Mouse (Mus musculus) neural tube, embryonic 11.5 days (tissue): ENCODE measurements around the gene Spryd3. TPM values are rescaled to one million over a fixed set of nuclear protein-coding genes. Genes with fewer than 3 reads are reported as not detected.

Experiments used
- ATAC-seq: fragments of 200-750 bp; cut with Nextera tagmentation; 2 replicates; pipeline ENCODE4 v1.8.0; 2017; ENCODE audit warnings: moderate number of reproducible peaks, mild to moderate bottlenecking, moderate TSS enrichment, moderate library complexity; ENCODE audit not compliant: insufficient read depth, low FRiP score, low TSS enrichment
- DNase-seq: peaks from one replicate; pipeline ENCODE4 v3.0.0-alpha.2; 2015; ENCODE audit warnings: low spot score
- H3K27ac ChIP-seq: fragments of 300-500 bp; sonication (generic); 2 replicates; pipeline ENCODE4 v1.5.1; 2014; ENCODE audit warnings: low read depth, mild to moderate bottlenecking, low read length
- H3K27me3 ChIP-seq: fragments of 300-500 bp; sonication (generic); 2 replicates; pipeline ENCODE4 v1.6.1; 2014; ENCODE audit warnings: mild to moderate bottlenecking, low read length, mixed read lengths; ENCODE audit not compliant: control insufficient read depth, insufficient read depth
- H3K36me3 ChIP-seq: fragments of 300-500 bp; sonication (generic); 2 replicates; pipeline ENCODE4 v1.6.1; 2014; ENCODE audit warnings: mild to moderate bottlenecking, low read length, moderate library complexity, mixed read lengths; ENCODE audit not compliant: control insufficient read depth, insufficient read depth
- H3K4me1 ChIP-seq: fragments of 300-500 bp; sonication (generic); 2 replicates; pipeline ENCODE4 v1.6.1; 2014; ENCODE audit warnings: low read length, mixed read lengths; ENCODE audit not compliant: control insufficient read depth, insufficient read depth
- H3K4me2 ChIP-seq: fragments of 300-500 bp; sonication (generic); 2 replicates; pipeline ENCODE4 v1.6.1; 2014; ENCODE audit warnings: low read depth, mild to moderate bottlenecking, moderate library complexity
- H3K4me3 ChIP-seq: fragments of 300-500 bp; sonication (generic); 2 replicates; pipeline ENCODE4 v1.5.1; 2014; ENCODE audit warnings: low read depth, low read length
- H3K9ac ChIP-seq: fragments of 300-500 bp; sonication (generic); 2 replicates; pipeline ENCODE4 v1.6.1; 2014; ENCODE audit warnings: mild to moderate bottlenecking, low read length
- H3K9me3 ChIP-seq: fragments of 300-500 bp; sonication (generic); 2 replicates; pipeline ENCODE4 v1.6.1; 2016; ENCODE audit warnings: low read length; ENCODE audit not compliant: control insufficient read depth
- WGBS: fragments of 180-500 bp; shearing (Covaris S2); extraction: QIAGEN DNeasy Blood & Tissue Kit; methylation state at CpG from one replicate; pipeline ENCODE4 v1.1.7; 2014; 5-methylcytosine and 5-hydroxymethylcytosine counted together
- polyA plus RNA-seq: library from polyadenylated mRNA; unstranded; fragments of >200 nt; fragmentation: Nextera tagmentation; extraction: Ambion mirVana; gene quantifications from 2 replicates; pipeline ENCODE4 v1.2.1, GENCODE M21; 2014

Spryd3 gene
- polyA plus RNA-seq, 1 experiment from 2014 or later, result 17.0 TPM

DNA sequence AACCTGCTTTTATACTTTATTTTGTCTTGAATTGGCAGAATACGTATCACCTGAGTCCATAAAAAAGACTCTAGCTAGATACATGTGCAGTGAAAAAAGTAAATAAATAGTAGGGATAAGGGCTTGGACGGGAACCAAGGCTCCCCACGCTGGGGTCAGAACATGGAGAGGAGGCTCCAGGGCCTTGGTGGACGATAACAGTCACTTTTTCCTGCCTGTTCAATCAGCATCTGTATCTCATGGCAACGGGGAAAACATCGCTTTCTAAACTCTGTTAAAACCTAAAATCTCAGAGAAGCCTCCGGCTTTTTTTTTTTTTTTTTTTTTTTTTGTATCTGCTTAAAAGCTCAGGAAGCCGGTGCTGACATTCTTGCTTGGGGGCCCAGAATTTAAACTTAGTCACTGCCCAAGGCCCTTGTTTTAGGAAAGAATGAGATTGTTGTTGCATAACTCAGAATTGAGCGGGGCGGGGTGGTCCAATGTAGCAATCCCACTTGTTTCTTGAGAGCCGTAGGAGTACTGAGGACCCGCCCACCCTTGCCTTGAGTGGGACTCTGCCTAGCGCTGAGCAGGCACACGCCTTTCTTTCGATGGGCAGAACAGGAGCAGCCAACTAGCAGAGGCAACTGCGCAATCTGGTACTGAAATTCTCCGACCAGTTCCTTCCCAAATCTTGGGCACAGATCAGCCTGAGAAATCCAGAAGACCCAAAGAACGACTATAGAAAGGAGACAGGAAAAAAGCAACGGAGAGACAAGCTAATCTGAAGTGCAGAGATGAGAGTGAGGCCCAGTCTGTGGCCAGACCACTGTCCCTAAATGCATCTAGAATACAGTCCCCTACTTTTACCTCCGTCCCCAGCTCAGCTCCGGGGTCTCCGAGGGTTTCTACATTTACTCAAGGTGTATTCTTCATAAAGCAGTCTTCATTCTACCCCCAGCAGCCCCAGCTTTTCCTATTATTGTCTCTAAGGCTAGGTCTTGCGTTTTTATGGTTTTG lies 7.2 kb upstream of the Spryd3 start:
- Histone ChIP-seq H3K4me3 (no peak overlapping the region), H3K4me2 (no peak overlapping the region), H3K9ac (no peak overlapping the region), H3K36me3 (no peaks in the 10 kb centered on the region), H3K27ac (no peak overlapping the region), H3K4me1 (peaks cover 5% of the 10 kb centered on the region; the same call in 1 of the 2 replicates), H3K27me3 (peaks cover 30% of the 10 kb centered on the region), H3K9me3 (no peaks in the 10 kb centered on the region)
- 58% methylated on average over 23 of the region's 23 CpGs for WGBS
- ATAC-seq (no peak), DNase-seq (no peak)

DNA sequence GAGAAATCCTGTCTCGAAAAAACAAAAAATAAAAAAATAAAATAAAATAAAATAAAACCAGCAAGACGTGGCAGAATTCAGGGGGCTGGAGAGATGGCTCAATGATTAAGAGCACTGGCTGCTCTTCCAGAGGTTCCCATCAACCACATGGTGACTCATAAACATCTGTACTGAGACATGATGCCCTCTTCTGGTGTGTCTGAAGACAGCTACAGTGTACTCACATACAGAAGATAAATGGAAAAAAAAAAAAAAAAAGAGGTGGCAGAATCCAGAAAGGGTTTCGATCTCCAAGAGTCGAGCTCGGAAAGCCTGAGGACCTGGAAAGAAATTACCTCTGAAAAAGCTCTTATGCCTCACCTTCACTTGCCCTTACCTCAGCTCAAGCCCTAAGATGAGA lies 5.1 kb upstream of the Spryd3 start:
- Histone ChIP-seq H3K27ac (no peak overlapping the region), H3K36me3 (no peaks in the 10 kb centered on the region), H3K9me3 (no peaks in the 10 kb centered on the region), H3K9ac (no peak overlapping the region), H3K4me3 (no peak overlapping the region), H3K27me3 (peaks cover 29% of the 10 kb centered on the region), H3K4me2 (no peak overlapping the region), H3K4me1 (peaks cover 9% of the 10 kb centered on the region)
- WGBS, result 92% methylated on average over 5 of the region's 5 CpGs
- ATAC-seq (no peak), DNase-seq (no peak)

- peak overlapping the region; percentile 74 for H3K4me3 ChIP-seq
- no peaks in the 10 kb centered on the region for H3K9me3 ChIP-seq
- peak overlapping the region; percentile 82 for H3K4me2 ChIP-seq
- DNase-seq (no peak), ATAC-seq (peak; percentile 74)
- no peaks in the 10 kb centered on the region for H3K27me3 ChIP-seq
- H3K4me1 ChIP-seq, result peaks cover 13% of the 10 kb centered on the region
- WGBS, result 3% methylated on average over 35 of the region's 35 CpGs
- H3K27ac ChIP-seq, result peak overlapping the region; percentile 63
- no peaks in the 10 kb centered on the region for H3K36me3 ChIP-seq
- peak overlapping the region; percentile 69 for H3K9ac ChIP-seq
These were observed 409 bp downstream of the Spryd3 start for GRCm38 (mm10) chr15:102135522-102136128.

DNA sequence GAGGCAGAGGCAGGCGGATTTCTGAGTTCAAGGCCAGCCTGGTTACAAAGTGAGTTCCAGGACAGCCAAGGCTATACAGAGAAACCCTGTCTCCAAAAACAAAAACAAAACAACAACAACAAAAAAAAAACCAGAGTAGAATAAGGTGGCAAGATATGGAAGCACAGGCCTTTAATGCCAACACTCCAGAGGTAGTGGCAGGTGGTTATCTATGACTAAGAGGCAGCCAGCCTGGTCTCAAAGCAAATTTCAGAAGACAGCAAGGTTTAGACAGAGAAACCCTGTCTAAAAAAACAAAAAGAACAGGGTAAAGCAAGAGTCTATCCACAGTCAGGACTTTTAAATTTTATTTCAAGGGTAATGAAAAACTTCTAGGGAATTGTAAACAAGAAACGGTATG lies 1.3 kb downstream of the Spryd3 start:
- WGBS, result 98% methylated on average over 2 of the region's 2 CpGs
- no peak overlapping the region for H3K9ac ChIP-seq
- ATAC-seq, result no peak

DNA sequence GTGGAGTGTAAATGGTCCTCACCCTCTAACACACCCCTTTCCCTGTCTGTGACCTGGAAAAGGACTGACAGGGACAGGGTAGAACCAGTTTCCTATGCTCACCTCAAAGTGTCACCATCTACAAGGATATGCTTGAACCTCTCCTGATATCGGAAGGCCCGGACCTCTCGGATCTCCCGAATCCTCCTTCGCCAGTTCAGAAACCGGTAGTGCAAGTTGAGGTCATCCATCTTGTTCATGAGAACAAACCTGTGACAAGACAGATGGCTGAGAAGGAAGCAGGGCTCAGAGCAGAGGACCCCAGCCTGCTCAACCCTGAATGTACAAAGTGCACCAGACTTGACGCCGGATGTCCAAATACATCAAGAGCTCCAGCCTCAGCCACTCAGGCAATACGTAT lies 2.7 kb downstream of the Spryd3 start:
- Histone ChIP-seq H3K9me3 (no peaks in the 10 kb centered on the region), H3K36me3 (peaks cover 9% of the 10 kb centered on the region), H3K27me3 (no peaks in the 10 kb centered on the region), H3K4me3 (no peak overlapping the region), H3K4me1 (peaks cover 13% of the 10 kb centered on the region), H3K27ac (no peak overlapping the region), H3K4me2 (no peak overlapping the region), H3K9ac (no peak overlapping the region)
- DNase-seq (no peak), ATAC-seq (no peak)
- WGBS, result 91% methylated on average over 9 of the region's 9 CpGs

More for the DNA sequence above, 1.3 kb downstream of the Spryd3 start:
- Histone ChIP-seq H3K27me3 (no peaks in the 10 kb centered on the region), H3K4me2 (no peak overlapping the region), H3K9me3 (no peaks in the 10 kb centered on the region), H3K36me3 (peaks cover 5% of the 10 kb centered on the region; the same call in 1 of the 2 replicates), H3K4me1 (peaks cover 13% of the 10 kb centered on the region), H3K4me3 (no peak overlapping the region), H3K27ac (no peak overlapping the region)
- no peak for DNase-seq

DNA sequence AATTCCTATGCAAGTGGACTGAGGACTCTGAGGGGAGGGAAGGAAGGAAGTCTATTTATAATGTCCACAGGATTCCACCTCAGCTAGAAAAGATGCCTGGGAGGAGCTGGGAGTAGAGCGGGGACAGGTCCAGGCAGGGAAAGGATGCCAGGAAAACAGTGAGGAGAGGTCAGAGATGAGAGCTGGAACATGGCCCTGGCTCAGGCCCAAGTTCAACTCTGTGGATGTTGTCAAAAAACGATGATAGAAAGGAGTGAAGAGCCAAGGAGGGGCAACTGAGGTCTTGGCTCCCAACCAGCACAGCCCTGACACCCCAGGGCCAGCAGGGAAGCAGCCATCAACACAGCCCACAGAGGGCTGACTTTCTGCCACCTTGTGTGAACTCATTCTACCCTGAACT lies 9.7 kb downstream of the Spryd3 start:
- DNase-seq, result no peak
- no peak overlapping the region for H3K9ac ChIP-seq
- H3K4me3 ChIP-seq, result no peak overlapping the region
- no peaks in the 10 kb centered on the region for H3K4me1 ChIP-seq
- no peak for ATAC-seq
- no peak overlapping the region for H3K4me2 ChIP-seq
- WGBS, result 83% methylated on average over 2 of the region's 2 CpGs
- H3K27ac ChIP-seq, result no peak overlapping the region
- H3K36me3 ChIP-seq, result peaks cover 11% of the 10 kb centered on the region
- no peaks in the 10 kb centered on the region for H3K27me3 ChIP-seq
- no peaks in the 10 kb centered on the region for H3K9me3 ChIP-seq

GRCm38 (mm10) chr15:102120530-102120929 lies 15.5 kb downstream of the Spryd3 start:
- 93% methylated on average over 5 of the region's 5 CpGs for WGBS
- Histone ChIP-seq H3K4me3 (no peak overlapping the region), H3K9me3 (no peaks in the 10 kb centered on the region), H3K4me2 (no peak overlapping the region), H3K27me3 (no peaks in the 10 kb centered on the region), H3K27ac (no peak overlapping the region), H3K4me1 (no peaks in the 10 kb centered on the region), H3K36me3 (peaks cover 18% of the 10 kb centered on the region), H3K9ac (no peak overlapping the region)
- no peak for DNase-seq
- no peak for ATAC-seq

- no peak for DNase-seq
- Histone ChIP-seq H3K9me3 (no peaks in the 10 kb centered on the region), H3K27me3 (no peaks in the 10 kb centered on the region), H3K4me3 (no peak overlapping the region), H3K36me3 (peaks cover 18% of the 10 kb centered on the region), H3K9ac (no peak overlapping the region), H3K27ac (no peak overlapping the region), H3K4me2 (no peak overlapping the region), H3K4me1 (no peaks in the 10 kb centered on the region)
- 91% methylated on average over 2 of the region's 2 CpGs for WGBS
- no peak for ATAC-seq
These were observed 16.2 kb downstream of the Spryd3 start for GRCm38 (mm10) chr15:102119831-102120170.
